Mouse (Mus musculus): ENCODE results near the gene Rad1. TPM values are rescaled to one million over a fixed set of nuclear protein-coding genes. Genes with fewer than 3 reads are reported as not detected.

Rad1 gene
- polyA plus RNA-seq (2015; fragmentation: Nextera tagmentation; extraction: Ambion mirVana) = 37.4 and 40.7 TPM in 2 replicates

GRCm38 (mm10) chr15:10485484-10486364, at the start of gene Rad1, which contains the start of gene Brix1:
TSS of gene Rad1 (plus strand) at chr15:10486018.
TSS of gene Brix1 (minus strand) at chr15:10485947.
- WGBS = under 1% methylated on average over 57 of the region's 58 CpGs
- peak; percentile 100 for ATAC-seq

GRCm38 (mm10) chr15:10436893-10437292, 48.9 kb upstream of the Rad1 start:
- Histone ChIP-seq H3K4me3 (no peak overlapping the region), H3K27ac (no peak overlapping the region), H3K9ac (no peak overlapping the region), H3K4me2 (no peak overlapping the region), H3K27me3 (no peaks in the 10 kb centered on the region), H3K9me3 (replicated peaks) (no peaks in the 10 kb centered on the region), H3K36me3 (ENCODE audit: poor library complexity, severe bottlenecking) (peaks cover 18% of the 10 kb centered on the region), H3K4me1 (no peaks in the 10 kb centered on the region)
- WGBS = 71% methylated on average over 1 of the region's 1 CpGs
- ATAC-seq = no peak

More at GRCm38 (mm10) chr15:10485484-10486364, at the start of gene Rad1, which contains the start of gene Brix1:
- peak within 1 kb of the TSS; percentile 61 for H3K27ac ChIP-seq
- H3K9me3 ChIP-seq (replicated peaks) = no peaks in the 10 kb centered on the region
- peak within 1 kb of the TSS; percentile 73 for H3K4me2 ChIP-seq
- peaks cover 25% of the 10 kb centered on the region for H3K36me3 ChIP-seq (ENCODE audit: poor library complexity, severe bottlenecking)
- peaks cover 23% of the 10 kb centered on the region for H3K4me1 ChIP-seq
- peak within 1 kb of the TSS; percentile 84 for H3K9ac ChIP-seq
- H3K27me3 ChIP-seq = no peaks in the 10 kb centered on the region
- peak within 1 kb of the TSS; percentile 75 for H3K4me3 ChIP-seq

- ATAC-seq = no peak
These were observed 45.9 kb upstream of the Rad1 start for GRCm38 (mm10) chr15:10439963-10440362.

GRCm38 (mm10) chr15:10441493-10441892, 44.3 kb upstream of the Rad1 start:
- Histone ChIP-seq H3K9me3 (replicated peaks) (no peaks in the 10 kb centered on the region), H3K36me3 (ENCODE audit: poor library complexity, severe bottlenecking) (peaks cover 42% of the 10 kb centered on the region), H3K9ac (no peak overlapping the region), H3K27ac (no peak overlapping the region), H3K4me1 (no peaks in the 10 kb centered on the region), H3K4me3 (no peak overlapping the region), H3K27me3 (no peaks in the 10 kb centered on the region), H3K4me2 (no peak overlapping the region)
- ATAC-seq = no peak
- 91% methylated on average over 9 of the region's 9 CpGs for WGBS

More at GRCm38 (mm10) chr15:10439963-10440362, 45.9 kb upstream of the Rad1 start:
- Histone ChIP-seq H3K4me3 (no peak overlapping the region), H3K4me1 (no peaks in the 10 kb centered on the region), H3K36me3 (ENCODE audit: poor library complexity, severe bottlenecking) (peaks cover 34% of the 10 kb centered on the region), H3K27me3 (no peaks in the 10 kb centered on the region), H3K4me2 (no peak overlapping the region), H3K27ac (no peak overlapping the region), H3K9ac (no peak overlapping the region), H3K9me3 (replicated peaks) (no peaks in the 10 kb centered on the region)
- 74% methylated on average over 6 of the region's 6 CpGs for WGBS

- no peak for ATAC-seq
- H3K27ac ChIP-seq = no peak overlapping the region
- no peak overlapping the region for H3K4me2 ChIP-seq
- H3K27me3 ChIP-seq = no peaks in the 10 kb centered on the region
- H3K36me3 ChIP-seq (ENCODE audit: poor library complexity, severe bottlenecking) = peaks cover 45% of the 10 kb centered on the region
- no peaks in the 10 kb centered on the region for H3K9me3 ChIP-seq (replicated peaks)
- H3K4me1 ChIP-seq = no peaks in the 10 kb centered on the region
- no peak overlapping the region for H3K9ac ChIP-seq
- no peak overlapping the region for H3K4me3 ChIP-seq
- WGBS = 55% methylated on average over 1 of the region's 1 CpGs
These were observed 43.5 kb upstream of the Rad1 start for GRCm38 (mm10) chr15:10442275-10442674.

GRCm38 (mm10) chr15:10447102-10447501, 38.7 kb upstream of the Rad1 start:
- H3K4me2 ChIP-seq = no peak overlapping the region
- no peak overlapping the region for H3K4me3 ChIP-seq
- H3K9ac ChIP-seq = no peak overlapping the region
- peaks cover 63% of the 10 kb centered on the region for H3K36me3 ChIP-seq (ENCODE audit: poor library complexity, severe bottlenecking)
- H3K27me3 ChIP-seq = no peaks in the 10 kb centered on the region
- no peaks in the 10 kb centered on the region for H3K4me1 ChIP-seq
- H3K27ac ChIP-seq = no peak overlapping the region
- ATAC-seq = no peak
- no peaks in the 10 kb centered on the region for H3K9me3 ChIP-seq (replicated peaks)
- 98% methylated on average over 3 of the region's 3 CpGs for WGBS

- Histone ChIP-seq H3K36me3 (ENCODE audit: poor library complexity, severe bottlenecking) (peaks cover 53% of the 10 kb centered on the region), H3K27ac (no peak overlapping the region)
- 95% methylated on average over 12 of the region's 12 CpGs for WGBS
These were observed 24.8 kb upstream of the Rad1 start for GRCm38 (mm10) chr15:10460986-10461385.

GRCm38 (mm10) chr15:10463555-10463954, 22.3 kb upstream of the Rad1 start:
- no peak for ATAC-seq
- Histone ChIP-seq H3K9me3 (replicated peaks) (no peaks in the 10 kb centered on the region), H3K9ac (no peak overlapping the region), H3K36me3 (ENCODE audit: poor library complexity, severe bottlenecking) (peaks cover 33% of the 10 kb centered on the region), H3K4me3 (no peak overlapping the region), H3K27ac (no peak overlapping the region), H3K4me1 (peaks cover 4% of the 10 kb centered on the region; the same call in 1 of the 2 replicates), H3K4me2 (no peak overlapping the region), H3K27me3 (no peaks in the 10 kb centered on the region)
- 88% methylated on average over 5 of the region's 5 CpGs for WGBS

More at GRCm38 (mm10) chr15:10460986-10461385, 24.8 kb upstream of the Rad1 start:
- Histone ChIP-seq H3K27me3 (no peaks in the 10 kb centered on the region), H3K4me2 (no peak overlapping the region), H3K4me3 (no peak overlapping the region), H3K9ac (no peak overlapping the region), H3K4me1 (no peaks in the 10 kb centered on the region), H3K9me3 (replicated peaks) (no peaks in the 10 kb centered on the region)
- ATAC-seq = no peak

GRCm38 (mm10) chr15:10464678-10465077, 21.1 kb upstream of the Rad1 start:
- H3K4me2 ChIP-seq = no peak overlapping the region
- H3K9me3 ChIP-seq (replicated peaks) = no peaks in the 10 kb centered on the region
- peaks cover 25% of the 10 kb centered on the region for H3K36me3 ChIP-seq (ENCODE audit: poor library complexity, severe bottlenecking)
- H3K9ac ChIP-seq = no peak overlapping the region
- 95% methylated on average over 3 of the region's 3 CpGs for WGBS
- peaks cover 14% of the 10 kb centered on the region; the same call in 1 of the 2 replicates for H3K4me1 ChIP-seq
- H3K27me3 ChIP-seq = no peaks in the 10 kb centered on the region
- no peak overlapping the region for H3K27ac ChIP-seq
- no peak overlapping the region for H3K4me3 ChIP-seq
- no peak for ATAC-seq

- no peak for ATAC-seq
- Histone ChIP-seq H3K4me2 (peak overlapping the region; percentile 83), H3K36me3 (ENCODE audit: poor library complexity, severe bottlenecking) (no peaks in the 10 kb centered on the region), H3K27ac (no peak overlapping the region), H3K27me3 (no peaks in the 10 kb centered on the region), H3K9me3 (replicated peaks) (no peaks in the 10 kb centered on the region), H3K9ac (no peak overlapping the region), H3K4me3 (peak overlapping the region; percentile 85; the same call in 1 of the 2 replicates), H3K4me1 (peaks cover 18% of the 10 kb centered on the region; the same call in 1 of the 2 replicates)
- 85% methylated on average over 3 of the region's 3 CpGs for WGBS
These were observed 17.1 kb upstream of the Rad1 start for GRCm38 (mm10) chr15:10468761-10469160.

GRCm38 (mm10) chr15:10469641-10470150, 16.1 kb upstream of the Rad1 start:
- Histone ChIP-seq H3K4me1 (peaks cover 18% of the 10 kb centered on the region; the same call in 1 of the 2 replicates), H3K27me3 (no peaks in the 10 kb centered on the region), H3K27ac (peak overlapping the region; percentile 76), H3K4me2 (peak overlapping the region; percentile 83), H3K36me3 (ENCODE audit: poor library complexity, severe bottlenecking) (peaks cover 7% of the 10 kb centered on the region), H3K9me3 (replicated peaks) (no peaks in the 10 kb centered on the region), H3K9ac (peak overlapping the region; percentile 90), H3K4me3 (peak overlapping the region; percentile 85)
- WGBS = under 1% methylated on average over 39 of the region's 40 CpGs
- peak; percentile 19; the same call in 1 of the 2 replicates for ATAC-seq
